Mouse (Mus musculus): ENCODE data around the gene Rem1.

GRCm38 (mm10) chr2:152601275-152601960 is 25.3 kb upstream of the Rem1 start:
- TF ChIP-seq CTCF (IDR thresholded peaks at IDR 0.05; ENCODE audit: borderline replicate concordance, insufficient read depth, low read depth, low read length) (peak; percentile 24; the same call in 1 of the 2 replicates), POLR2A (IDR thresholded peaks at IDR 0.05; ENCODE audit: borderline replicate concordance, insufficient read depth, low read length) (no peak)
